Mouse (Mus musculus) hindbrain, embryonic 11.5 days (tissue): ENCODE measurements around the gene Casp9. TPM values are rescaled to one million over a fixed set of nuclear protein-coding genes. Genes with fewer than 3 reads are reported as not detected.

Source experiments
- ATAC-seq: fragments of 200-750 bp; cut with Nextera tagmentation; 2 replicates; pipeline ENCODE4 v1.8.0; 2017; ENCODE audit warnings: mild to moderate bottlenecking, moderate TSS enrichment, moderate library complexity; ENCODE audit not compliant: low FRiP score
- DNase-seq: peaks from one replicate; pipeline ENCODE4 v3.0.0-alpha.2; 2015; ENCODE audit warnings: low spot score
- H3K27ac ChIP-seq: fragments of 300-500 bp; sonication (generic); 2 replicates; pipeline ENCODE4 v1.5.1; 2014; ENCODE audit warnings: mild to moderate bottlenecking, low read depth, low read length
- H3K27me3 ChIP-seq: fragments of 300-500 bp; sonication (generic); 2 replicates; pipeline ENCODE4 v1.6.1; 2014; ENCODE audit warnings: mild to moderate bottlenecking, low read length, moderate library complexity, mixed read lengths; ENCODE audit not compliant: control insufficient read depth, insufficient read depth
- H3K36me3 ChIP-seq: fragments of 300-500 bp; sonication (generic); 2 replicates; pipeline ENCODE4 v1.6.1; 2014; ENCODE audit warnings: mild to moderate bottlenecking, low read length, moderate library complexity, mixed read lengths; ENCODE audit not compliant: control insufficient read depth, insufficient read depth
- H3K4me1 ChIP-seq: fragments of 300-500 bp; sonication (generic); replicated peaks from 2 replicates; pipeline ENCODE4 v1.6.1; 2014; ENCODE audit warnings: low read length, mixed read lengths; ENCODE audit not compliant: control insufficient read depth, insufficient read depth
- H3K4me2 ChIP-seq: fragments of 300-500 bp; sonication (generic); replicated peaks from 2 replicates; pipeline ENCODE4 v1.6.1; 2014; ENCODE audit warnings: mild to moderate bottlenecking, low read depth, low read length
- H3K4me3 ChIP-seq: fragments of 300-500 bp; sonication (generic); 2 replicates; pipeline ENCODE4 v1.5.1; 2014; ENCODE audit warnings: low read depth, low read length
- H3K9ac ChIP-seq: fragments of 300-500 bp; sonication (generic); 2 replicates; pipeline ENCODE4 v1.6.1; 2014; ENCODE audit warnings: low read depth, low read length
- H3K9me3 ChIP-seq: fragments of 300-500 bp; sonication (generic); 2 replicates; pipeline ENCODE4 v1.6.1; 2016; ENCODE audit warnings: low read length; ENCODE audit not compliant: control insufficient read depth
- WGBS: fragments of 180-500 bp; shearing (Covaris S2); extraction: QIAGEN DNeasy Blood & Tissue Kit; methylation state at CpG from one replicate; pipeline ENCODE4 v1.1.7; 2014; 5-methylcytosine and 5-hydroxymethylcytosine counted together
- polyA plus RNA-seq: library from polyadenylated mRNA; unstranded; fragments of >200 nt; fragmentation: Nextera tagmentation; extraction: Ambion mirVana; gene quantifications from 2 replicates; pipeline ENCODE4 v1.2.1, GENCODE M21; 2014

Casp9 gene
- polyA plus RNA-seq, 1 experiment from 2014 or later, result 17.3 TPM

- 59% methylated on average over 3 of the region's 3 CpGs for WGBS
- no peaks in the 10 kb centered on the region for H3K36me3 ChIP-seq
- DNase-seq (no peak), ATAC-seq (no peak)
- no peaks in the 10 kb centered on the region for H3K27me3 ChIP-seq
- H3K4me1 ChIP-seq, result peaks cover 4% of the 10 kb centered on the region; the same call in 1 of the 2 replicates
- H3K4me2 ChIP-seq, result peak overlapping the region; percentile 76
- no peak overlapping the region for H3K27ac ChIP-seq
- H3K4me3 ChIP-seq, result peak overlapping the region; percentile 86
- H3K9ac ChIP-seq, result peak overlapping the region; percentile 85
- no peaks in the 10 kb centered on the region for H3K9me3 ChIP-seq
Measured at GRCm38 (mm10) chr4:141789564-141790218, 3.7 kb upstream of the Casp9 start.

- Histone ChIP-seq H3K36me3 (no peaks in the 10 kb centered on the region), H3K27ac (peak within 1 kb of the TSS; percentile 79), H3K4me2 (peak within 1 kb of the TSS; percentile 76), H3K4me3 (peak within 1 kb of the TSS; percentile 86), H3K27me3 (no peaks in the 10 kb centered on the region), H3K9me3 (no peaks in the 10 kb centered on the region), H3K9ac (peak within 1 kb of the TSS; percentile 85), H3K4me1 (peaks cover 4% of the 10 kb centered on the region; the same call in 1 of the 2 replicates)
- DNase-seq (peak; percentile 98), ATAC-seq (peak; percentile 88)
- WGBS, result under 1% methylated on average over 42 of the region's 42 CpGs
Measured at GRCm38 (mm10) chr4:141790524-141790990, 2.9 kb upstream of the Casp9 start, which contains the start of gene Dnajc16. TSS of gene Dnajc16 (minus strand) at chr4:141790931.

DNA sequence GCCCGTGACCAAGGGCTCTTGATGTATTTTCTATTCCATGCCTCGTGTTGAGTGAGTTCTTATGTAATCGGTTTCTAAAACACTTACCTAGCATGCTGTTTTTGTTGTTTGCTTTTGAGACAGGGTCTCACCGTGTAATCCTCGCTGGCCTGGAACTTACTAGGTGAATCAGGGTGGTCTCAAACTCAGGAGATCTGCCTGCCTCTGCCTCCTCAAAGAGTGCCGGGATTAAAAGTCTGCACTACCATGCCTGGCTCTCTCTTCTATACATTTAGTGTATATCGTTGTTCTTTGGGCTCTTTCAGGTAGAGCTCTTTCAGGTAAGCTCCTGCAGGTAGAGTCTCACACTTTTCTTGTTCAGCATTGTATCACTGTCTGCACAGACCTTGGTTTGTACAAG lies 1.9 kb upstream of the Casp9 start:
- ATAC-seq, result no peak
- Histone ChIP-seq H3K9ac (no peak overlapping the region), H3K4me2 (no peak overlapping the region), H3K4me3 (no peak overlapping the region), H3K27ac (no peak overlapping the region), H3K27me3 (no peaks in the 10 kb centered on the region), H3K36me3 (no peaks in the 10 kb centered on the region), H3K4me1 (peaks cover 4% of the 10 kb centered on the region; the same call in 1 of the 2 replicates), H3K9me3 (no peaks in the 10 kb centered on the region)
- no peak for DNase-seq
- 90% methylated on average over 7 of the region's 7 CpGs for WGBS

DNA sequence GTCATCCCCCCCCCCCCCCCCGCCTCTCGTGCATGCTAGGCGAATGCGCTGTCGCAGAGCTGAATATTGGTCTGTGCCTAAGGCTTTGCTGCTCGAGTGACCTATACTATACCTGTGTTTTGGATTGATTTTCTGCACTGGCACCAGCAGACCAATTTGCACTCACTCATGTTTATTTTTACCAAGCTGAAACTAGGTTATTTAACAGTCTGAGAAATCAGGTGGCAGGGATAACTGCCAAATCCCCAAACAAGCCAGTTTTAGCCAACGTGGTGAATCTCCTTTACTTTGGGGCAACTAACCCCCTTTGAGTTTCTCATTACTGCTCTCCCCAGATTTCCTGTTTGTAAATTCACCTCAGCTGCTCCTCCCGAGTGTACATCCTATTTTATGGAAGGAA lies 1.5 kb upstream of the Casp9 start:
- no peak overlapping the region for H3K4me2 ChIP-seq
- H3K27me3 ChIP-seq, result no peaks in the 10 kb centered on the region
- H3K4me3 ChIP-seq, result no peak overlapping the region
- H3K9me3 ChIP-seq, result no peaks in the 10 kb centered on the region
- peaks cover 4% of the 10 kb centered on the region; the same call in 1 of the 2 replicates for H3K4me1 ChIP-seq
- no peak for DNase-seq
- no peak overlapping the region for H3K27ac ChIP-seq
- no peak for ATAC-seq
- WGBS, result 93% methylated on average over 8 of the region's 8 CpGs
- no peaks in the 10 kb centered on the region for H3K36me3 ChIP-seq
- no peak overlapping the region for H3K9ac ChIP-seq

DNA sequence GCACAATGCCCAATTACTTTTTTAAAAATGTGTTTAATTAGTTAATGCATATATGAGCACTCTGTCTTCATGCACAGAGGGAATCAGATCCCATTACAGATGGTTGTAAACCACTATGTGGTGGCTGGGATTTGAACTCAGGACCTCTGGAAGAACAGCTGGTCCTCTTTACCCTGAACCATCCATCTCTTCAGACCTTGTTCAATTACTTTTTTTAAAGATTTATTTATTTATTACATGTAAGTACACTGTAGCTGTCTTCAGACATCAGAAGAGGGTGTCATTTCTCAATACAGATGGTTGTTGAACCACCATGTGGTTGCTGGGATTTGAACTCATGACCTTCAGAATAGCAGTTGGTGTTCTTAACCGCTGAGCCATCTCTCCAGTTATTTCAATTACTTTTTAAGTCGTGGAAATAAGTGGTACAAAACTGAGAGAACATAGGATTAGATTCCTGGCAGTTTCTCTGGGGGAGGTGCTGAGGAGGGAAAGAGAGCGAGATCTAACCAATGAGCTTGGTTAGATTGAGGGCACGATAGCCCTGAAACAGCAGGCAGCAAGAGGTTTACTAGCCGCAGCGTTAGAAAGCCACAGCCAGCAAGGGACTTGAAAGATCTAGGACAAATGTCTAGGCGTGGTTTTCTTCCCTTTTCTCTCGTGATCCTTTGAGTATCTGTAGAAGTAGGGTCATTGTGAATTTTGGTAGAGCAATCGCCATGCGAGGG lies 694 bp upstream of the Casp9 start:
- Histone ChIP-seq H3K27ac (peak overlapping the region; percentile 85), H3K4me2 (peak overlapping the region; percentile 50), H3K36me3 (peaks cover 4% of the 10 kb centered on the region; the same call in 1 of the 2 replicates), H3K4me3 (peak overlapping the region; percentile 70), H3K9me3 (no peaks in the 10 kb centered on the region), H3K4me1 (peaks cover 4% of the 10 kb centered on the region; the same call in 1 of the 2 replicates), H3K27me3 (no peaks in the 10 kb centered on the region), H3K9ac (peak overlapping the region; percentile 43; the same call in 1 of the 2 replicates)
- DNase-seq (no peak), ATAC-seq (no peak)
- WGBS, result 15% methylated on average over 10 of the region's 10 CpGs

- Histone ChIP-seq H3K4me1 (peaks cover 4% of the 10 kb centered on the region; the same call in 1 of the 2 replicates), H3K27me3 (no peaks in the 10 kb centered on the region), H3K36me3 (peaks cover 4% of the 10 kb centered on the region; the same call in 1 of the 2 replicates), H3K4me3 (peak overlapping the region; percentile 70), H3K9me3 (no peaks in the 10 kb centered on the region), H3K4me2 (peak overlapping the region; percentile 50), H3K27ac (peak overlapping the region; percentile 85), H3K9ac (peak overlapping the region; percentile 68)
- ATAC-seq, result no peak
- 20% methylated on average over 5 of the region's 5 CpGs for WGBS
- DNase-seq, result no peak
Measured at GRCm38 (mm10) chr4:141794152-141794535, 732 bp downstream of the Casp9 start.

DNA sequence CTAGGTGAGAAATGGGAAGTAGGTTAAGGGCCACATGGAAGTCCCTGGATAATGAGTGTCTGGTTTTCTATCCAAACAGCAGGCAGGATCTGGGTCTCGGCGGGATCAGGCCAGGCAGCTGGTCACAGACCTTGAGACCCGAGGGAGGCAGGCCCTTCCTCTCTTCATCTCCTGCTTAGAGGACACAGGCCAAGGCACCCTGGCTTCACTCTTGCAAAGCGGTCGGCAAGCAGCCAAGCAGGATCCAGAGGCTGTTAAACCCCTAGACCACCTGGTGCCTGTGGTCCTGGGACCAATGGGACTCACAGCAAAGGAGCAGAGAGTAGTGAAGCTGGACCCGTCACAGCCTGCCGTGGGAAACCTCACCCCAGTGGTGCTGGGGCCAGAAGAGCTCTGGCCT lies 2.9 kb downstream of the Casp9 start:
- WGBS, result 85% methylated on average over 7 of the region's 7 CpGs
- Histone ChIP-seq H3K27me3 (no peaks in the 10 kb centered on the region), H3K4me3 (no peak overlapping the region), H3K9ac (no peak overlapping the region), H3K27ac (no peak overlapping the region), H3K9me3 (no peaks in the 10 kb centered on the region), H3K4me1 (no peaks in the 10 kb centered on the region), H3K36me3 (peaks cover 4% of the 10 kb centered on the region; the same call in 1 of the 2 replicates), H3K4me2 (no peak overlapping the region)
- no peak for DNase-seq
- ATAC-seq, result no peak

- Histone ChIP-seq H3K4me3 (no peak overlapping the region), H3K36me3 (peaks cover 4% of the 10 kb centered on the region; the same call in 1 of the 2 replicates), H3K27me3 (no peaks in the 10 kb centered on the region), H3K27ac (no peak overlapping the region), H3K4me2 (no peak overlapping the region), H3K9me3 (no peaks in the 10 kb centered on the region), H3K4me1 (no peaks in the 10 kb centered on the region), H3K9ac (no peak overlapping the region)
- WGBS, result 94% methylated on average over 4 of the region's 4 CpGs
- DNase-seq (no peak), ATAC-seq (no peak)
Measured at GRCm38 (mm10) chr4:141796954-141797353, 3.5 kb downstream of the Casp9 start.
